Mouse (Mus musculus): ENCODE data around the gene Ndufb7.
A peak's percentile ranks its signal among the peaks of the same experiment; 100 is the strongest.
"Not testable (repeated sequence)": the region's sequence is repeated elsewhere in the genome, so short reads cannot be mapped to it uniquely, and the experiment has no call there.

The Ndufb7 gene

GRCm38 (mm10) chr8:83576516-83576895 is 10.0 kb downstream of the Ndufb7 start:
- no peak for DNase-seq (ENCODE audit: low spot score in 2 of 2)

DNA sequence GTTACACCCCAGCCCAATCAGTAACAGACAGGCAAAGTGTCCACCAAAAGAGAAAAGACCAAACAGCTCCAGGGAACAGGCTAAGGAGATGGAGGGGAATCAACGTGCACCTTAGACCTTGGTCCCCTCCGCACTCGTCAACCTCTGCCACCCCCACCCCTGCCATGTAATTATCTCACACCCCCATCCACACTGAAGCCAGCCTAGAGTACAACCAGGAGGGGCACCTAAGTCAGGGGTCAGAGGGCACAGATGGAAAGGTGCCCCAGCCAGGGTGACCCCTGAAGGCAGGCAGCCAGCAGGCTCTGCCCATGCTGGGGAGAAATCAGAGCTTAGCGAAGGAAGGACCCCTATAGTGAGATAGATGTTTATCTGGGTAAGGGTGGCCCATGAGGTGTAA is 10.4 kb downstream of the Ndufb7 start:
- DNase-seq (ENCODE audit: low spot score in 2 of 2): peak in 1 of 2 experiments; percentile 5

- peak; percentile 2 to 4 for DNase-seq (ENCODE audit: low spot score in 2 of 2)
Measured at GRCm38 (mm10) chr8:83577384-83577791, 10.9 kb downstream of the Ndufb7 start.

- DNase-seq (ENCODE audit: low spot score in 2 of 2): peak; percentile 3 to 4
Measured at GRCm38 (mm10) chr8:83578131-83579055, 11.9 kb downstream of the Ndufb7 start.

- no peak for DNase-seq (ENCODE audit: low spot score in 2 of 2)
Measured at GRCm38 (mm10) chr8:83579676-83580075, 13.2 kb downstream of the Ndufb7 start.

DNA sequence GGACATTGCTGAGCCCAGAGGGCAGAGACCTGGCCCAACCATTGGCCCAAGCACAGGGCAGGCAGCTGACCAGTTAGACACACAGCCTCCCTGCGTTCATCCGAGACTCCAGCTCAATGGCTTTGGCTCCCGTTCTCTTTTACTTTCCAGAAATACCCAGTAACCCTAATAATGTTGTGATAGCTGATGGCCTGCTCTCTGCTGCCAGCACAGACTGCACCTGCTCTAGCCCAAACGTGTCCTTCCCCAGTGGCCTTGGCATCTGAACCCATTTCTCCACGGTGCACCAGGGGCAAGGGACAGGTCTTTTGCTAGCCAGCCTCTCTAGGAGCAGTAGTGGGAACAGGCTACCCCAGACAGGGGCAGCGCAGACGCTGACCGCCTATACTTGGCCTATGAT is 14.4 kb downstream of the Ndufb7 start:
- peak; percentile 1 to 2 for DNase-seq (ENCODE audit: low spot score in 2 of 2)

DNA sequence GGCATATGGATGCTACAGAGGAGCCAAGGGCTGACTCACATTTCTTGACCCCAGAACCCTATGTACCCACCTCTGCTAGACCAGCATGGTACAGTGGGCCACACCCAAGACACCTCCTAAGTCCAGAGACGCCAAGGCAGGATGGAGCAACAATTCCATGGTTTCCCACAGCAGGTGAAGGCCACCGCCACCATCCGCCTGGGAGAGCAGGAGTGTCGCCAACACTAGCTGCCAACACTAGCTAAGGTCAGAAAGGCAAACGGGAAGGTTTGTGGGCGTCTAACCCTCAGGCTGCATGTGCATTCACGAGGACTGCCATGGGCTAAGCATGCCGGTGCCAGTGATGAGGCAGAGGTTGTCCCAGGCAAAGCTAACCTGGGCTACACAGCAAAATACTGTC is 15.8 kb downstream of the Ndufb7 start:
- no peak for DNase-seq (ENCODE audit: low spot score in 2 of 2)

DNA sequence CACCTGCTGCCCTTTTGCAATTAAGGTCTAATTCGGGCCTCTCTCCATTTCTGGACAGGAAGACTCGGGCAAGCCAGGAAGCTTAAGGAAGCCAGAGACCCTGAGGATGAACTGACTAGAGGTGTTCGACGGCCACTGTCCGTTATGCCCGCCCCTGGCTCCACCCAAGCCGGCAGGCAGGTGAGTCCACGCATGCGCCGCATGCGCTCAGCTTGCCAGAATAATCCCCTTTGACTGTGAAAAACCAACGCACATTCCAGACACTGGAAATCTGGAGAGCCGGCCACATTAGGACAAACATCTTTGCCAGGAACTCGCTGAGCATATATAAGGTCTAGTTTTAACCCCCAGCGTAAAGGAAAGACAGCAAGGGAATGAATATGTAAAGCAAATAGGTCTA is 16.8 kb downstream of the Ndufb7 start:
- no peak for DNase-seq (ENCODE audit: low spot score in 2 of 2)

GRCm38 (mm10) chr8:83584771-83585170 is 18.3 kb downstream of the Ndufb7 start:
- no peak for DNase-seq (ENCODE audit: low spot score in 2 of 2)

DNA sequence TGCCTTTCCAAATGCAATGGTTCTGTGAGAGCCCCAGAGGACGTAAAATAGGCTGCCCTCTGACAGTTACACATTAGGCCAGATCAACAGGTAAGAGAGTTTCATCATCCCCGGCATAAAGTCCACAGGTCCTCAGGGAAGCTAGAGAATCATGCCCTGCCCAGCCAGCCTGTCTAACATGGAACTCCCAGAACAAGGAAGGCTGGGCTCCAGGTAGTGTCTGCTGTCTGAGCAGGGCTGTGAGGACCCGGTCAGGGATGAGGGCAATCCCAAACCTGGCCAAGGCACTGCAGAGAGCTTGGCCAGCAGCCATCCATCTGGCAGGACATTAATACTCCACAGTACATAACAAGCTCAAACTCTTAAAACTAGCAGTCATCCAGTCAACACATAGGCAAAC is 18.9 kb downstream of the Ndufb7 start:
- no peak for DNase-seq (ENCODE audit: low spot score in 2 of 2)

DNA sequence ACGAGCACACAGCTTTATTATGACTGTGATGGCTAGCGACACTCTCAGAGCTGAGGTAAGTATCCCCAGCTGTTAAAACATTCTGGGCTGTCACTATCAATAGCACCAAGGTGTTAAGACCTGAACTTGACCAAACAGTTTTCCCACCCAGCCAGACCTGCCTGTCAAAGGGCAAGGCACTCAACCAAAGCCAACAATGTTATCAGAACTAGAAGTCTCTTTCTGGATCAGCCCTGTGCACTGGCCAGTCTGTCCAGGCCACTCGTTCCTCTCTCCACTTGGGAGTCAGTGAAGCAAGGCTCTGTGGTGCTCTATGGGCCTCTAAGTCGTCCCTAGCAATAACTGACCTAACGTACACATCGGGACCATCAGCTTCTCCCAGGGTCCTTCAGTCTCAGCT is 21.2 kb downstream of the Ndufb7 start:
- DNase-seq (ENCODE audit: low spot score in 2 of 2): no peak

GRCm38 (mm10) chr8:83588886-83589285 is 22.4 kb downstream of the Ndufb7 start:
- no peak for DNase-seq (ENCODE audit: low spot score in 2 of 2)

DNA sequence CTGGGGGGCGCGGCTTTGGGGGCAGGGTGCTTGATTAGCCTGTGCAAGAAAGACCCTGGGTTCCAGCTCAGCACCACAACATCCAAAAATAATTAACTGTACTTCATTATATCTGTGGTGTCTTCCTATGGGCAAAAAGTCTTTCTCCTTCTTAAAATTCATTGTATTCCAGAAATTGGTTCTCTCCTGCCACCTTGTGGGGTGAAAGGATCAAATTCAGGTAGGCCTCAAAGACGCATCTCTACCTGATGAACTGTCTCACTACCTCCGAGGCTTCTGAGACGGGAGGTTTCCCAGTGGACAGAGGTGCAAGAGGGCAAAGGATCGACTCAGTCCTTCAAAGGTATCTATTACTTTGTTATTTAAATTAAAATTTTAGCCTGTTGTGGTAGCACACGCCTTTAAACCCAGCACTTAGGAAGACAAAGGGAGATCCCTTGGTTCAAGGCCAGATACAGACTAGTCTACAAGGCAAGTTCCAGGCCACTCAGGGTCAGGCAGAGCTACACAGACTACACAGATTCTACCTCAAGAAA is 24.1 kb downstream of the Ndufb7 start:
- no peak for DNase-seq (ENCODE audit: low spot score in 2 of 2)

GRCm38 (mm10) chr8:83592682-83593081 is 26.2 kb downstream of the Ndufb7 start:
- no peak for DNase-seq (ENCODE audit: low spot score in 2 of 2)

GRCm38 (mm10) chr8:83593325-83594166 is 27.1 kb downstream of the Ndufb7 start:
- no peak for DNase-seq (ENCODE audit: low spot score in 2 of 2)

GRCm38 (mm10) chr8:83594167-83595049 is 27.9 kb downstream of the Ndufb7 start:
- peak; percentile 91 to 96 for DNase-seq (ENCODE audit: low spot score in 2 of 2)

GRCm38 (mm10) chr8:83595050-83595345 is 28.5 kb downstream of the Ndufb7 start:
- not testable (repeated sequence) for DNase-seq (ENCODE audit: low spot score in 2 of 2)

- DNase-seq (ENCODE audit: low spot score in 2 of 2): no peak
Measured at GRCm38 (mm10) chr8:83596369-83596768, 29.9 kb downstream of the Ndufb7 start.

GRCm38 (mm10) chr8:83598146-83598545 is 31.7 kb downstream of the Ndufb7 start:
- no peak for DNase-seq (ENCODE audit: low spot score in 2 of 2)

GRCm38 (mm10) chr8:83599814-83600213 is 33.3 kb downstream of the Ndufb7 start:
- DNase-seq (ENCODE audit: low spot score in 2 of 2): no peak

- DNase-seq (ENCODE audit: low spot score in 2 of 2): no peak
Measured at GRCm38 (mm10) chr8:83602650-83603029, 36.2 kb downstream of the Ndufb7 start.
